Mouse (Mus musculus): ENCODE measurements at regions not wholly inside any gene's neighbourhood (a gene's known extent, or its start where the extent isn't known, plus 50 kb on each side); places are given as distances from the start of the nearest gene placed in this dataset.

DNA sequence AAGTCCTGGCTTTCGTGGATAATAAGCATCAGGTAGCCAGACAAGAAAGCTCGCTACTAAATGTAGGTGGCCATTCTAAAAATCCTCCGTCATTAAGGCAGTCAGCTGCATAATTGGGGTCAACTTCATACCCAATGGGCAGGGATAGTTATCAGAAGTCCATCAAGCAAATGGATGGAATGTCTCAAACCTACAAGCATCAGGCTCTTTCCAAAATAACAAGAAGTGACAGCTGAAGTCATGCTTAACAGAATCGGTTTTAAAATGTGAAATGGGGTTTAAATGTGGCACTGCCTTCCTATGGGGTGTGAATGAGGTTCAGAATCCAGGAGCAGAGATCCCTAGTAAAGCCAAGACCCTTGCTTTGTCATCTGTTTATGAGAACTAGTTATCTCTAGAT is 650.2 kb downstream of the Diaph3 start:
- TF ChIP-seq GATA1 (IDR thresholded peaks at IDR 0.05; ENCODE audit: borderline replicate concordance, low read length) (no peak), FLI1 (IDR thresholded peaks at IDR 0.05; ENCODE audit: low read length) (no peak)
